Mouse (Mus musculus) embryo, embryonic 10 days (tissue): Measurements from ENCODE around the gene Rhebl1.

ENCODE experiments used
- DNase-seq: peaks from one replicate; pipeline ENCODE4 v3.0.0-alpha.2; 2015; ENCODE audit warnings: low spot score

Rhebl1 gene

DNA sequence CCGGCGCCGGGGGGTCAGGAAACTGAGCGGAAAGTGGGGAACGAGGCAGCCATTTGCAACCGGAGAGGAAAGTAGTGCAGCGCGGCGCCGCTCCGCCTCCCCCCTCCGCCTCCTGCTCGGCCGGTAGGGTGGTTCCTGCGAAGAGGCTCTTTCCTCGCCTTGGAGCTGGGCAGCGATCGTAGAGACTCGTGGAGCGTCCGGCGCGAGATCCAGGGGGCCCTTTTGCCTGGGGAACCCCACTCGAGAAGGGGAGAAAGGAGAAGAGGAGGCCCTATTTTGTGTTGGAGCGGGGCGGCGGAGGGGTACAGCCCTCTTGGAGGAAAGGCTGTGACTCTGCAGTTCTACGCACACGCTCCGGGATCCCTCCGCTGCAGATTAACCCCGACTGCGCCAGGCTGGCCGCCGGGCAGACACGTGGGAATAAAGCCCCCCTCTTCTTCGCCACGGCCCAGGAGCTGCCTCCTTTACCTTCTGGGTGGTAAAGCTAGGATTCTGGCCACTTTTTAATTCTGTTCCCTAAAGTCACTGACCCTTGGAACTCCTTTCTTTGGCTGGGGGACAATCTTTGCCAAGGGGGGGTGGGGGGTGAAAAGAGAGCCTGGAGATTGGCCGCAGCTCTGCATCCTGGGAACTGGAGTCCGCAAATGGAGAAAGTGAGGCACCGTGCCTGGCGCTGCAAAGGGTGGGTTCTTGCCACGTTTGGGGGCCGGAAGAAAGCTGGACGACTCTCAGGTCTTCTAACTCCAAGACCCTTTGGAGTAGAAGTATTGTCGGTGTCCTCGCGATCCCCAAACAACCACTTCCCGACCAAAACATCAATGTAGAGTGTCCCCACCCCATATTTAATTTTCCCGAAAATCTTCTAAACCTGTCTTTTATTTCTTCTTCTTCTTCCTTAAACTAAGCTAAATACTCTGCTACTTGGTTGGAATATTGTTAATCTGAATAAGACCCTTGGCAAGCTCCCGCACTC, 22.1 kb downstream of the Rhebl1 start:
- peak; percentile 98 for DNase-seq

DNA sequence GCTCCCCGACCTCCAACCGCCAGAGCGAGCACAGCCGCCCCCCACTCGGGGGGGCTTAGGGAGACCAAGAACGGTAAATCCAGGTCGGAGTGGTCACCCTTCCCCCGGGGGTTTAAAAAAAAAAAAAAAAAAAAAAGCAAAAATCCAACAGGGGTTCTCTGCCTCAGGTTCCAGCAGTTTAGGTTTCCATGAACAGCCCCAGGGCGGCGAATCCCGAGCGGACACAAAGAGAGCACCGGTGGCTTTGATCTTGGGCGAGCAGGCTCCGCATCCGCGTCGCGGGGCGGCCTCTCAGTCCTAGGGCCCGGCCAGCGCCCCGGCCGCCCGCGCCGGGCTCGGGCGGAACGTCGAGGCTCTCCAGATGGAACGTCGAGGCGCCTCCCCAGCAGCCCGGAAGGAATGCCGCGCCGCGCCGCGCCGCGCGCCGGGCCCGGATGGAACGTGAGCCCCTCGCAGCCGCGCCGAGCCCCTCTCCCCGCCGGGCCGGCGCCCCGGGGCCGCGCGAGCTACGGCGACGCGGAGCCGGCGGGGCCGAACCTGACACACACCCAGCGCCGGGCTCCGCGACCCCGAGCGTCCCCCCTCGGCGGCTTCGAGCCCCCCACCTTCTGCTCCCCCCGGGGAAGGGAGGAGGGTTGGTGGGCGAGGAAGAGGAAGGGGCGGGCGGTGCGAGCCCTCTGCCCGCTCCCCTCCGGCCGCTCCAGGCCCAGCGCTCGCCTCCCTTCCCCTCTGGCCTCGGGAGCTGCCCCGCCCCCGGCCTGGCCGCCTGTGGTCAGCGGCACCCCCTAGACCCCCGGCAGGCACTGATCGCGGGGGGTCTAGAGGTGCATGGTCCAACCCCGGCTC, 23.0 kb downstream of the Rhebl1 start, which contains the start of gene Kmt2d:
Gene Kmt2d (minus strand): TSS at position 135 of the 846 bp plus-strand sequence.
- peak; percentile 55 for DNase-seq

DNA sequence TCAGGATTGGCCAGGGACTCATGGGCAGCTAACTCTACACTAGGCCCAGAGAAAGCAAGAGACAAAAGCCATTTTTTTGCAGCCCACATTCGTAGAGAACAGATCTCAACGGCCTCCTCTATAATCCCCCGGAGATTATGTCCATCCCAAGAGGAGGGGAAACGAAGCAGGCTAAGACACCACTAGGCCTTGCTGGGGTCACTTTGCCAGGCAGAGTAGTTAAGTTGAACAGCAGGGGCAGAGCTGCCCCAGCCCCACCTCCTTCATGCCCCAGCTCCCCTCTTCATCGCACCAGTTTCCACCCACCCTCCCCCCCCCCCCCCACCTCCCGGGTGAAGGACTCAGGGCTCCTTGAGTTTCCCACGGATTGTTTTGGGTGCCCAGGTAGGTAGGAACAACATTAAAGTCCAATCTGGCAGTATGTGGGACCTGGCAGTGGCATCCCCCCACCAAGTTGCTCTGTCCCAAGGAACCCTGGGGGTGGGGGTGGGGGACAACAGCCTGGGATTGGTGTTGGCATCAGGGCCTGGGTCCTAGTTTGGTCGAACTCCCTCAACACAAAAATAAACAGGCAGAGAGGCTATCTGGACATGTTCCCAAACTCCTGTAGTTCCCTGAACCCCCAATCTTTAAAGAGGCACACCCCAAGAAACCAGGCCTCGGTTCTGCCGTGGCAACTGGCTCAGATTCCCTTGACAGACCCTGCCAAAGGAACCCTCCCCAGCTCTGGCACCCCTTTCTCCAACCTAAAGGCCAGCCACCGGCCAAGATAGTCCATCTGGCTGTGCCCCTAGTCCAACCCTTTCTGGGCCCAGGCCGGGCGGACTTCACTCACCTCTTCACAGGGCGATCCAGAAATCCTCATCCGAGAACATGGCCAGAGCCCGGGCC, 23.9 kb downstream of the Rhebl1 start:
- DNase-seq: no peak

DNA sequence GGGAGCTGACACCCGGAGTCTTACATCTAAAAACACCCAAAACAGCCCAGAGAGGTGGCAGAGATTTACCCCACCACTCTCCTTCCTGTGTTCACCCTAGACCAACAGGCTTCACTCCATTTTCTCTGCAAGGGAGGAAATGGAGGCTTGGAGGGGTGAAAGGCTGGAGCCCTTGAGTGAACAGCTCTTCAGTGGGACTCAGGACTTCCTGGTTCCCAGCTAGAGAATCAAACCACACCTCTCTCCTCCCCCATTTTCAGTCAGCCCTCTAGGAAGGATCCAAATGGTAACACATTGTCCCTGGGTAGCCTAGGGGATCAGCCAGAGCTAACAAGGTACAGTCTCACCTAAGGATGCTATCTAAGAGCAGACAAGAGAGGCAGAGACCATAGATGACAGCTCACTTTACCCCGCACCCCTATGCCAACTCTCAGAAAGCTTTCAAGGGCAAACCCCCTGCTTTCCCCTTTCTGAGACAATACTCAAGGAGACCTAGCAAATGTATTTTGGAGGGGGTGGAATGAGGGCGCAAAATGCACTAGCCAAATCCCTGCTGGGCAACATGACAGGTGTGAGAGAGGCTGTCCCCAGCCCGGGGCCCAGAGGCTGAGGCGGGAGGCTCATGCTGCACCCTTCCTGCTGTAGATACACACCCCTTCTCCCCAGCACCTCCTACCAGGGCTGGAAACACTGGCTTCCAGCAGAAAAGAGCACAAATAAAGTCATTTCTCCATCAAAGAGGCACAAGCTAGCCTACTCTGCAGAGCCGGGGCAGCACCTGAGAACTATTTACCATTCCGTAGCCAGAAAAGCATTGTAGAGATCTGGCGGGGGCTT, 24.8 kb downstream of the Rhebl1 start:
- DNase-seq: no peak

DNA sequence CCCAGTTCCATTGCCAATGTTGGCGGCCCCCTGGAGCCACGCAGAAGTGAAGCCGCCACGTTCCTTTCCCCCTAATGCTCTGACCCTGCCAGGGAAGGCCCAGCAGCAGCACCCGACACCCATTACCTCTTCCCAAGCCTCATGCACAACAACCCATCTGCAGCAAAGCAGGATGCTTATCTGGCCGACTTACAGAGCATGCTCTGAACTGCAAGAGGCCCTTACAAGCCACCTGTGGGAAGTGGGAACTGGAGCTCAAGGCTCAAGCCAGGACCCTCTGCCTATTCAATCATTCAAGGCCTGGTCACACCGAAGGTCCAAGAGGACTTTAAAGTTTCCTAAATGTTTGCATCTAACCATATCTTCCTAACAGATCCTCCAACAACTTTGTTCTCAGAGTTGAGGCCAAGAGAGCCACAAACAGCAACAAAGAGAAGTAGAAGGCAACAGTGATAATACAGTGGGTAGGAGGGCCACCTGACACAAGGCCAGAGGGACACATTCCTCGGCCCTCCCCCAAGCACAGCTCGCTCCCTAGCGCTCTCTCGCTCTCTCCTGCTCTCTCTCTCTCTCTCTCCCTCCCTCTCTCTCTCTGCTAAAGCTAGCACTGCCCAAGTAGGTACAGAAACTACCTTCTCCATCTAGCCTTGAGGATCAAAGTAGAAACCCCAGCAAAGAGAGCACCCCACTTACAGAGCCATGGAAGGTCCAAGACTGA, 25.8 kb downstream of the Rhebl1 start:
- peak; percentile 21 for DNase-seq

DNA sequence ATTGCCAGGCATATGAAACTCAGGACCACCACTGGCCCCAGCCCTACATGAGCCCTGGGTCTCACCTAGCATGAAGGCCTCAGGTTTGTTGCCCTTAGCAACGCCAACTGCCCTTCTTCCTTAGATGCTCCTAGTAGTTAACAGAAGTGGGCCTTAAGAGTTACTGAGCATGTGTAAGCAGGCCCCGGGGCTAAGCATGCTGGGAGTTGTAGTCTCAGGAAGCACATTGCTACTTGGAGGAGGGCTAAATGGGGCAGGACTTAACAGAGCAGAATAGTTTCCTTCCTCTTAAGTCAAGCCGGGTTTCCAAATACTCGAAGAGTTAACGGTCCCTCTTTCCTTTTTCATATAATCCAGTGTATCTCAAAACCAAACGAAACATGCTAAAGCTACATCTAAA, 27.0 kb downstream of the Rhebl1 start:
- peak; percentile 60 for DNase-seq

DNA sequence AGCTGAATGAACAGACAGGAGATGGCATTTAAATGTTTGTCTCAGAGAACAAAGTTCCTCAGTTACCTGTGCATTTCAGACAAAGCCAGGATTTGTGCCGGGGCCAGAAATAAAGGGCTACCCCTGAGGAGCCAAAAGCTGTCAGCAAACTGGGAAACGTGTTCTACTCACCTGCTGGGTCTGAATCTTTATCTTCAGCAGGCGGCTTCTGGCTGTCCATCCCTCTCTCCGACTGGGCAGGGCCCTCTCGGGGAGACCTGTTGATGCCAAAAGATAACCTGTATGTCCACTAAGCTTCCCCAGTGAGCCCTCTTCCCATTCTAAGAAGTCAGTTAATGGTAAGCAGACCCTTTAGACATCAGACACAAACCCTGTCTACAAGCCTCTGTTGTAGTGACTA, 27.8 kb downstream of the Rhebl1 start:
- DNase-seq: no peak

DNA sequence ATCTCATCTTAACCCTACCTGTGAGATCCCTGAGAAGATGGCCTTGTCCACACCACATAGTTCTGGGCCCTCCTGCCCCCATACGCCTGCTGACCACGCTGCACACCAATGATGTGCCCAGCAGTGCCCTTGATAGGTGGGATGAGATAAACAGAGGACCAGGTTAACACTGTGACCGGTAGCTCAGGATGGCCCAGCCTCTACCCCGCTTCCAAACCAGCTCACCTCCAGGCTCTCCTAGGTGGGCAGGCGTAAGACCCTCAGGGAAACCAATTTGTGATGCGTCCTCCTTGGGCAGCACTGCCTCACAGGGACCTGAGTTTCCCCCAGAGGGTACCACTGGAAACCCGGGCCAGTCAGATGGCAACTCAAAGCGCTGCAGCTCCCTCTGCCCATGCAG, 28.6 kb downstream of the Rhebl1 start:
- no peak for DNase-seq

DNA sequence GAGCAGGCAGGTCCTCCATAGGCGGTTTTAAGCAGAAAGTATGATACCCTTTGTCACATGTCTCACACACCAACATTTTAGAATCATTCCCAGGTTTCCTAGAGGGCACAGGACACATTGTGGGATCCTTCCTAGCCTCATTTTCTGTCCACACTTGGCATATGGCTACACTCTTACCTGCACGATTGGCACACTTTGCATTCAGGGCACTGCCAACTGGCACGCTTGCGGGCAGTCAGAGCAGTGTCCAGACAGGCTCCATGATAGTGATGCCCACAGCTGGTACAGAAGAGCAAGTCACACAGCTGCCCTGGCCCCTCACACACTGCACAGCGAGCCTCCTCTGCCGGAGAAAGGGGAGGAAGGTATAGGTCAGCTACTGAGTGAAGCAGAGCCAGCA, 29.4 kb downstream of the Rhebl1 start:
- no peak for DNase-seq

DNA sequence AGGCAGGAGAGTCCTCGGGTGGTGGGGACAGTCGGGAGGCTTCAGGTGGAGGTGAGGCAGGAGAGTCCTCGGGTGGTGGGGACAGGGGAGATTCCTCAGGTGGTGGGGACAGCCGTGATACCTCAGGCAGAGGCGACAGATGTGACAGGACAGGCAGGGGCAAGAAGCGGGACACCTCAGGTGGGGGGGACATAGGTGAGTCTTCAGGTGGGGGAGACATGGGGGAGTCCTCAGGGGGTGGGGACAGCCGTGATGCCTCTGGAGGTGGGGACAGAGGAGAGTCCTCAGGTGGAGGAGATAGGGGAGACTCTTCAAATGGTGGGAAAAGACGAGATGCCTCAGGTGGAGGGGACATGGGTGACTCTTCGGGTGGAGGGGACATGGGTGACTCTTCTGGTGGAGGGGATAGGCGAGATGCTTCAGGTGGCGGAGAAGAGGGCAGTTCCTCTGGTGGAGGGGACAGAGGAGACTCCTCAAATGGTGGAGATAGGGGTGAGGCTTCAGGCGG, 30.8 kb downstream of the Rhebl1 start:
- no peak for DNase-seq

DNA sequence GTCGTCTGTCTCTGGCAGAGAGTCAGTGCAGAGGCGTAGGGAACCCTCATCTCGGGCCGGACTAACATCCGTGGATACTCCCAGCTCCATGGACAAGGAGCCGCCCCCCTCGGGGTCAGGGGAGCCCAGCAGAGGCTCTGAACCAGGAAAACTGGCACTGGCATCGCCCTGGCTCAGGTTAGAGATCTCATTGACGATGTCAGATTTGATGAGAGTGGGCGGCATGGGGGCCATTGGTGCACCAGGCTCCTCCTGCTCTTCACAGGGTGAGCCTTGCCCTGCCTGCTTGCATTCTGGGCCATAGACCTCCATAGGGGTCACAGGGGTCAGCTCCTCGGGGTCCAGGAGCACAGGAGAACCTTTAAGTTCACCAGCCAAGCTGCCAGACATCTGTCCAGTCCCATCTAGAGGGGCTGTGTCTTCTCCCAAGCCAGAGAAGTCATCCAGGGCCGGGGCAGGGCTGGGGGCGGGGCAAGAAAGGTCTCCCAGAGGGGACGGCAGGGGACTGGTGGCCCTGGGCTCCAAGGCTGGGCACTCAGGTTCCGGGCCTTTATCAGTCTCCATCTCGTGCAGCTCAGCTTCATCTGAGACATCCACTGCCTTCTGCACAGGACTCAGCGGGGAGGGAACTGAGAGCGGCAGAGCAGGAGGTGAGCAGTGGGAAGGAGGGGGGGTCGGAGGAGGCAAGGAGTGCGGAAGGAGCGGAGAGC, 32.5 kb downstream of the Rhebl1 start:
- no peak for DNase-seq

DNA sequence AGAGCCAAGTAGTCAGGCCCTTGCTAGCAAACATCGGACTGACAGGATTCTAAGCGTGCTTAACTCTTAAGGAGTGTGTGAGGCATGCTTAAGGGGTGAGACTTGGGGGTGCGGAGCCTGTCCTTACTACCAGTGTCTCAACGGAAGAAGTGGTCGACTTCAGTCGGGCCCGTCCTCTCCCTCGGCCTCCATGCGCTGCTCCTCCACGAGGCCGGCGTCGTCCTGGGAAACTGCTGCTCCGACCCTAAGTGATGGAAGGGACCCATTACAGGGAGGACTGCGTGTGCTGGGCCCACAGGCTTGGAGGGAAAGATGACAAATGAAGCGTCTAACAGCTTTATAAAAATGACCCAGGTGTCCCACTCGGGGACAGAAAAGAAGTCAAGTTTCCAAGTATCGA, 33.4 kb downstream of the Rhebl1 start:
- no peak for DNase-seq

DNA sequence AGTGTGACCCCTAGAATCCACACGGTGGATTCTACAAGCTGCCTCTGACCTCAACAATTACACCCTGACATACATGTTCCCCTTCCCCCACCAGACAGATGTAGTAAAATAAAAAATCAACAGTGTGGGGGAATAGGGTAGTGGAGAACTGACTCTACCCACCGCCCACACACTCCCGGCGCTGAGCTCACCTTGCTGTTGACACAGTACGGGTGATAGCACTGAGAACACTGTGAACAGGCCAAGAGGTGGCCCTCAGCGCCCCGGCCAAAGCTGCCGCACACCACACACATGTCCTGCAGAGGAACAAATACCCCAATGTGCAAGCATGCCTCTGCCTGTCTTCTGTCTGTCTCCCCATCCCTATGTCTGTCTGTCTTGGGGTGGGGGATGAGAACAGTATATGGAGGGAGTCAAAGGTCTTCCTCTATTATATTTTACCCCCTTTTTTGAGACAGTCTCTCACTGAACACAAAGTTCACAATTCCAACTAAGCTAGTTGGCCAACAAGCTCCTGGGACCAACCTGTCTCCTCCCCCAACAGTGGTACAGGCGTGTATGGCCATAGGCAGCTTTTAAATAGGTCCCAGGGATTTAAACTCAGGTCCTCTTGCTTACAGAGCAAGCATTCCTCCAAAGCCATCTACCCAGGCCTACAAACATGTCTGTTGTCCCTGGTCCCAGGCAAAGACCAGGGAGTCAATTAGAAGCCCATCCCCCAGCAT, 34.9 kb downstream of the Rhebl1 start:
- DNase-seq: no peak

DNA sequence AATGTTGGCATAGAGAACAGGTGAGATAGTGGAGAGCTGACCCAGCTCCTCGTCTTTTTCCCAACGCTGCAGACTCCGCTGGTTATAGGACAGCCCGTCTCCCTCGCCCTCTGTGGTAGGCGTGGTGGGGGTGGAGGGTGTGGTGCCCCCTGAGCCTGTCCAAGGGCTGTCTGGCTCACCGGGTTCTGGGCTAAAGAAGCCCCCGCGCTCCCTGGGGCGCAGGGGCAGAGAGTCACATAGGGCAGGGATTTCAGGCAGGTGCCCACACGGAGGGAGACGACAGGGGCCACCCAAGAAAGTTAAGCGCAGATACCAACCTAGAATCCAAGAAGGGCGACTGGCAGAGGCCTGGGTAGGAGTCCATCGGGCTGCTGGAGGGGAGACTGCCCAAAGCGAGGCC, 40.1 kb downstream of the Rhebl1 start:
- no peak for DNase-seq

DNA sequence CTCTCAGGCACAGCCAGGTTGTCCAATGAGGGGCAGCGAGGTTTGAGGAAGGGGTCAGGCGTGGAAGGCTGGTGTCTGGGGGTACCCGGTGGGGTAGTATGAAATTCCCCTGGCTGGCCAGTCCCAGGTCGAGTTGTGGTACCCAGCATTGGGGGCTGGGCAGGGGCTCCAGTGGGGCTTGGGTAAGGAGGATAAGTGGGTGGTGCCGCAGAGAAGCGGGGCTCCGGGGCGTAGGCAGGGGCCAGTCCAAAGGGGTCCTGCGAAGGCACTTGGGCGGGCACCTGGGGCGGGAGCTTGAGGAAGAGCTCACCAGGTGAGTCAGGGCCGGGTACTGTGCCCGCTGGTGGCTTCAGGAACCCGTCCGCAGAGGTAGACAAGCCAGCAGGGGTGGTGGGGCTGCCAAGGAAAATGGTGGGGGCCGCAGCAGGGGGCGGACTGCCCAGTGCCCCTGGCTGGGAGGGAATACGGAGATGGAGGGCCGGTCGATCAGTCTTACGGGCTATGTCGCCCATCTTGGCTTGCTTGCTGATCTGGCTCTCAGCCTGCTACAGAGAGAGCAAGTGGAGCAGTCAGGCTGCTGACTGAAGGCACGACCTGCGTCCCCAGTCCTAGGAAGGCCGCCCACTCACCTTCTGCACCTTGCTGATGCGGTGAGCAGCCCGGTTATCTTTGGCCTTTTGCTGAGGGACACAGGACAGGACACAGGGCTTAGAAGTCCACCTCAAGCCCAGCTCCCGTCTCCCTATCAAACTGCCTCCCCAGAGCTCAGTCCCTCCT, 41.0 kb downstream of the Rhebl1 start:
- DNase-seq: no peak

DNA sequence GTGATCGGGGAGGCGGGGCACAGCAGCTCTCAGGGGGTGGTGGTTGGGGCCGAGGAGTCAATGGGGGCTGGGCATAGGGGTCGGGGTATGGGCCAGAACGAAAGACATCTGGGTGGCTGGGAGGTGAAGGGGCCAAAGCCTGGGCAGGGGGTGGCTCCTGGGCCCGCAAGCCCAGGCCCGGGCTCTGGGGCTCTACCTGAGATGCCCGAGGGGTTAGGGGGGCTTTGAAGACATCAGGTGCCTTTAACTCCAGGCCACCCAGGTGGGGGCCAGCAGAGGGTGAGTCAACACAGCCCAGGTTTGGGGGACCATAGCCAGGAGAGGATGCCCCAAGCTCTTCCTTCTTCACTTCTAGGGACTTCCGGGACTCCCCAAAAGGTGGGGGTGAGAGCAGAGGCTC, 41.6 kb downstream of the Rhebl1 start:
- no peak for DNase-seq

DNA sequence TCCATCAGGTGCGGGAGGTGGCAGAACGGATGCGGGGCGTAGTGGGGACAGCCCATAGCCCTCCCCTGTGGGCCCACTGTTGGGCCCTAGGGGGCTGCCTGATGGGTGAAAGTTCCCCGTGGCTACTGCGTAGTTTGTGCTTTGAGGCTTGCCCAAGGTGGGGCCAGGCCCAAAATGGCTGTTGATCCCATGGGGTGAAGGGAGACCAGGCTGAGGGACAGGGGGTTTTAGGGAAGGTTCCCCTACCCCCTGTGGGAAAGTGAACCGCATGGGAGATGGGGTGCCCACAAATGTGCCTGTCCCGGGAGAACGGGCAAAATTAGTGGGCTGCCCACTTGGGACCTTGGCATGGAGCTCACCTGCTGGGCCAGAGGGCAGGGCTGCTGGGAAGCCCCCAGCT, 42.3 kb downstream of the Rhebl1 start:
- DNase-seq: no peak

DNA sequence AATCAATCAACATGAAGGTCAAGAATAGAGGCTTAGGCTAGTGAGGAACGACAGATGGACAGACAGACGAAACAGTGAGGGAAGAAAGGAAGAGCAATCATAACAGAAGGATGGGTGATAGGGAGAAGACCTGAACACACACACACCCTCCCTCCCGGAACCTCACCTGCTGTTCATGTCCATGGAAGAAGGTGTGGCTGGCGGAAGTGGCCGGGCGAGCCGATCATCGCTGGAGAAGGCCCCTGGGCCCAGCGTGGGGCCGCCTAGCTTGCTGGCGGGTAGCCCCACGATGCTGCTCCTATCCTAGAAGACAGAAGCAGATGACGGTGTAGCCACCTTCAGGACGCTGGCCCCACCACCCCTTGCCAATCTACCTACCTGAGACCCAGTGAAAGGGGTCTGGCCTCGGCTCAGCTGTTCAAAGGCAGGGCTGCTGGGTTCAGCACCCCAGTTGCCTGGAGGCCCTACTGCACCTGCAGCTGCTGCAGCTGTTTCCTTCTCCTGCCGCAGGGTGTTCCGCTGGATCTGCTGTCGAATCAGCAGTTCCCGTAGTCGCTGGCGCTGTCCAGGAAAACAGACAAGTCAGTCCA, 43.0 kb downstream of the Rhebl1 start:
- no peak for DNase-seq
